Mouse (Mus musculus) intestine, embryonic 15.5 days (tissue): ENCODE results near the gene Apba1. TPM values are rescaled to one million over a fixed set of nuclear protein-coding genes. Genes with fewer than 3 reads are reported as not detected.
A peak's percentile ranks its signal among the peaks of the same experiment; 100 is the strongest.

Experiments
- ATAC-seq: fragments of 200-750 bp; cut with Nextera tagmentation; 2 replicates; pipeline ENCODE4 v1.8.0; 2017; ENCODE audit warnings: moderate TSS enrichment, moderate library complexity
- H3K27ac ChIP-seq: fragments of 300-500 bp; sonication (generic); 2 replicates; pipeline ENCODE4 v1.5.1; 2015; ENCODE audit warnings: mild to moderate bottlenecking, inconsistent platforms
- H3K27me3 ChIP-seq: fragments of 300-500 bp; sonication (generic); replicated peaks from 2 replicates; pipeline ENCODE4 v1.6.1; 2015; ENCODE audit warnings: inconsistent platforms
- H3K36me3 ChIP-seq: fragments of 300-500 bp; sonication (generic); 2 replicates; pipeline ENCODE4 v1.6.1; 2015; ENCODE audit warnings: inconsistent platforms
- H3K4me1 ChIP-seq: fragments of 300-500 bp; sonication (generic); replicated peaks from 2 replicates; pipeline ENCODE4 v1.6.1; 2015; ENCODE audit warnings: inconsistent platforms
- H3K4me2 ChIP-seq: fragments of 300-500 bp; sonication (generic); replicated peaks from 2 replicates; pipeline ENCODE4 v1.6.1; 2015; ENCODE audit warnings: mild to moderate bottlenecking, inconsistent platforms
- H3K4me3 ChIP-seq: fragments of 300-500 bp; sonication (generic); replicated peaks from 2 replicates; pipeline ENCODE4 v1.5.1; 2015; ENCODE audit warnings: inconsistent platforms
- H3K9ac ChIP-seq: fragments of 300-500 bp; sonication (generic); 2 replicates; pipeline ENCODE4 v1.6.1; 2015; ENCODE audit warnings: inconsistent platforms
- H3K9me3 ChIP-seq: fragments of 300-500 bp; sonication (generic); 2 replicates; pipeline ENCODE4 v1.6.1; 2016; ENCODE audit warnings: inconsistent platforms
- WGBS: fragments of 180-500 bp; shearing (Covaris S2); methylation state at CpG from one replicate; pipeline ENCODE4 v1.1.7; 2015; 5-methylcytosine and 5-hydroxymethylcytosine counted together
- polyA plus RNA-seq: library from polyadenylated mRNA; unstranded; fragments of >200 nt; fragmentation: Nextera tagmentation; extraction: Ambion mirVana; gene quantifications from 2 replicates; pipeline ENCODE4 v1.2.1, GENCODE M21; 2015

The Apba1 gene
- polyA plus RNA-seq, 1 experiment from 2014 or later, result 0.73 TPM

- H3K27ac ChIP-seq, result no peak overlapping the region
- no peaks in the 10 kb centered on the region for H3K36me3 ChIP-seq
- no peaks in the 10 kb centered on the region for H3K27me3 ChIP-seq
- no peak for ATAC-seq
- no peak overlapping the region for H3K4me3 ChIP-seq
- no peaks in the 10 kb centered on the region for H3K4me1 ChIP-seq
- no peak overlapping the region for H3K4me2 ChIP-seq
- no peak overlapping the region for H3K9ac ChIP-seq
- H3K9me3 ChIP-seq, result no peaks in the 10 kb centered on the region
- WGBS, result 68% methylated on average over 8 of the region's 8 CpGs
These were observed 161.5 kb downstream of the Apba1 start for GRCm38 (mm10) chr19:23920220-23920544.

GRCm38 (mm10) chr19:23922601-23923000, 163.9 kb downstream of the Apba1 start:
- Histone ChIP-seq H3K27ac (no peak overlapping the region), H3K36me3 (no peaks in the 10 kb centered on the region), H3K4me2 (no peak overlapping the region), H3K4me1 (no peaks in the 10 kb centered on the region), H3K9me3 (no peaks in the 10 kb centered on the region), H3K27me3 (no peaks in the 10 kb centered on the region), H3K9ac (no peak overlapping the region), H3K4me3 (no peak overlapping the region)
- WGBS, result 85% methylated on average over 9 of the region's 9 CpGs
- no peak for ATAC-seq

- no peaks in the 10 kb centered on the region for H3K4me1 ChIP-seq
- no peak overlapping the region for H3K27ac ChIP-seq
- H3K36me3 ChIP-seq, result no peaks in the 10 kb centered on the region
- 51% methylated on average over 6 of the region's 6 CpGs for WGBS
- no peak overlapping the region for H3K4me3 ChIP-seq
- ATAC-seq, result no peak
- H3K9ac ChIP-seq, result no peak overlapping the region
- H3K27me3 ChIP-seq, result no peaks in the 10 kb centered on the region
- H3K4me2 ChIP-seq, result no peak overlapping the region
- no peaks in the 10 kb centered on the region for H3K9me3 ChIP-seq
These were observed 165.4 kb downstream of the Apba1 start for GRCm38 (mm10) chr19:23924057-23924456.

GRCm38 (mm10) chr19:23924791-23925190, 166.1 kb downstream of the Apba1 start:
- Histone ChIP-seq H3K4me2 (no peak overlapping the region), H3K9me3 (no peaks in the 10 kb centered on the region), H3K36me3 (no peaks in the 10 kb centered on the region), H3K4me1 (no peaks in the 10 kb centered on the region), H3K9ac (no peak overlapping the region), H3K4me3 (no peak overlapping the region), H3K27me3 (no peaks in the 10 kb centered on the region), H3K27ac (no peak overlapping the region)
- no peak for ATAC-seq
- 85% methylated on average over 9 of the region's 9 CpGs for WGBS

- H3K27me3 ChIP-seq, result no peaks in the 10 kb centered on the region
- no peaks in the 10 kb centered on the region for H3K36me3 ChIP-seq
- H3K4me3 ChIP-seq, result no peak overlapping the region
- WGBS, result 88% methylated on average over 5 of the region's 5 CpGs
- H3K9ac ChIP-seq, result no peak overlapping the region
- H3K9me3 ChIP-seq, result no peaks in the 10 kb centered on the region
- no peaks in the 10 kb centered on the region for H3K4me1 ChIP-seq
- no peak for ATAC-seq
- no peak overlapping the region for H3K4me2 ChIP-seq
- H3K27ac ChIP-seq, result no peak overlapping the region
These were observed 166.9 kb downstream of the Apba1 start for GRCm38 (mm10) chr19:23925541-23925940.

- no peaks in the 10 kb centered on the region for H3K9me3 ChIP-seq
- no peaks in the 10 kb centered on the region for H3K4me1 ChIP-seq
- H3K4me2 ChIP-seq, result no peak overlapping the region
- H3K27ac ChIP-seq, result no peak overlapping the region
- H3K27me3 ChIP-seq, result no peaks in the 10 kb centered on the region
- no peak overlapping the region for H3K9ac ChIP-seq
- H3K36me3 ChIP-seq, result no peaks in the 10 kb centered on the region
- ATAC-seq, result no peak
- H3K4me3 ChIP-seq, result no peak overlapping the region
- 85% methylated on average over 5 of the region's 5 CpGs for whole genome bisulfite sequencing
These were observed 172.1 kb downstream of the Apba1 start for GRCm38 (mm10) chr19:23930826-23931225.

- H3K4me1 ChIP-seq, result no peaks in the 10 kb centered on the region
- no peak for ATAC-seq
- H3K27me3 ChIP-seq, result no peaks in the 10 kb centered on the region
- no peak overlapping the region for H3K4me2 ChIP-seq
- no peaks in the 10 kb centered on the region for H3K36me3 ChIP-seq
- WGBS, result 86% methylated on average over 12 of the region's 12 CpGs
- H3K27ac ChIP-seq, result no peak overlapping the region
- H3K9me3 ChIP-seq, result no peaks in the 10 kb centered on the region
- H3K4me3 ChIP-seq, result no peak overlapping the region
- H3K9ac ChIP-seq, result no peak overlapping the region
These were observed 182.8 kb downstream of the Apba1 start for GRCm38 (mm10) chr19:23941422-23941949.

- ATAC-seq, result no peak
- Histone ChIP-seq H3K27ac (no peak overlapping the region), H3K9me3 (no peaks in the 10 kb centered on the region), H3K9ac (no peak overlapping the region), H3K36me3 (no peaks in the 10 kb centered on the region), H3K4me3 (no peak overlapping the region), H3K4me1 (no peaks in the 10 kb centered on the region), H3K4me2 (no peak overlapping the region), H3K27me3 (no peaks in the 10 kb centered on the region)
- WGBS, result 85% methylated on average over 7 of the region's 7 CpGs
These were observed 184.2 kb downstream of the Apba1 start for GRCm38 (mm10) chr19:23942886-23943285.

GRCm38 (mm10) chr19:23946026-23946685, 187.5 kb downstream of the Apba1 start:
- ATAC-seq, result no peak
- H3K9me3 ChIP-seq, result no peaks in the 10 kb centered on the region
- H3K27me3 ChIP-seq, result no peaks in the 10 kb centered on the region
- no peaks in the 10 kb centered on the region for H3K4me1 ChIP-seq
- no peaks in the 10 kb centered on the region for H3K36me3 ChIP-seq
- no peak overlapping the region for H3K4me2 ChIP-seq
- no peak overlapping the region for H3K9ac ChIP-seq
- H3K27ac ChIP-seq, result no peak overlapping the region
- 90% methylated on average over 6 of the region's 6 CpGs for WGBS
- no peak overlapping the region for H3K4me3 ChIP-seq

GRCm38 (mm10) chr19:23946751-23947150, 188.1 kb downstream of the Apba1 start:
- 83% methylated on average over 4 of the region's 4 CpGs for WGBS
- H3K36me3 ChIP-seq, result no peaks in the 10 kb centered on the region
- ATAC-seq, result no peak
- no peak overlapping the region for H3K4me2 ChIP-seq
- H3K27ac ChIP-seq, result no peak overlapping the region
- no peaks in the 10 kb centered on the region for H3K9me3 ChIP-seq
- H3K9ac ChIP-seq, result no peak overlapping the region
- no peaks in the 10 kb centered on the region for H3K27me3 ChIP-seq
- H3K4me1 ChIP-seq, result no peaks in the 10 kb centered on the region
- H3K4me3 ChIP-seq, result no peak overlapping the region

GRCm38 (mm10) chr19:23947871-23948270, 189.2 kb downstream of the Apba1 start:
- H3K4me3 ChIP-seq, result no peak overlapping the region

GRCm38 (mm10) chr19:23948301-23949000, 189.8 kb downstream of the Apba1 start:
- no peaks in the 10 kb centered on the region for H3K9me3 ChIP-seq
- H3K27ac ChIP-seq, result no peak overlapping the region
- no peak overlapping the region for H3K4me2 ChIP-seq
- peak; percentile 62; the same call in 1 of the 2 replicates for ATAC-seq
- no peaks in the 10 kb centered on the region for H3K36me3 ChIP-seq
- H3K4me1 ChIP-seq, result no peaks in the 10 kb centered on the region
- 51% methylated on average over 12 of the region's 12 CpGs for WGBS
- H3K27me3 ChIP-seq, result no peaks in the 10 kb centered on the region
- no peak overlapping the region for H3K4me3 ChIP-seq
- no peak overlapping the region for H3K9ac ChIP-seq

More at GRCm38 (mm10) chr19:23947871-23948270, 189.2 kb downstream of the Apba1 start:
- 72% methylated on average over 4 of the region's 4 CpGs for WGBS
- no peaks in the 10 kb centered on the region for H3K4me1 ChIP-seq
- H3K27me3 ChIP-seq, result no peaks in the 10 kb centered on the region
- no peak overlapping the region for H3K27ac ChIP-seq
- H3K9ac ChIP-seq, result no peak overlapping the region
- no peak for ATAC-seq
- no peaks in the 10 kb centered on the region for H3K36me3 ChIP-seq
- no peak overlapping the region for H3K4me2 ChIP-seq
- no peaks in the 10 kb centered on the region for H3K9me3 ChIP-seq

GRCm38 (mm10) chr19:23955461-23955860, 196.8 kb downstream of the Apba1 start:
- Histone ChIP-seq H3K4me3 (no peak overlapping the region), H3K4me2 (no peak overlapping the region), H3K27me3 (no peaks in the 10 kb centered on the region), H3K9me3 (no peaks in the 10 kb centered on the region), H3K9ac (no peak overlapping the region), H3K27ac (no peak overlapping the region), H3K4me1 (0 out of 2 replicates have a peak, but pooled peaks cover 5% of the 10 kb centered on the region), H3K36me3 (no peaks in the 10 kb centered on the region)
- WGBS, result 83% methylated on average over 8 of the region's 8 CpGs
- no peak for ATAC-seq
